Mouse (Mus musculus) heart, adult 2 months (tissue): ENCODE data around the gene Apoc1. TPM values are rescaled to one million over a fixed set of nuclear protein-coding genes. Genes with fewer than 3 reads are reported as not detected.
"Not testable (repeated sequence)": the region's sequence is repeated elsewhere in the genome, so short reads cannot be mapped to it uniquely, and the experiment has no call there.

Source experiments
- DNase-seq, 2 experiments: peaks; one replicate each; pipeline ENCODE4 v3.0.0; 2021
- H3K27ac ChIP-seq: fragments of 200-600 bp; 2 replicates; pipeline ENCODE4 v1.8.1; 2022
- H3K27me3 ChIP-seq: fragments of 200-500 bp; 2 replicates; pipeline ENCODE4 v1.6.1; 2012; ENCODE audit warnings: mild to moderate bottlenecking, low read length, inconsistent platforms, mixed read lengths; ENCODE audit not compliant: control insufficient read depth, insufficient read depth
- H3K36me3 ChIP-seq: fragments of 200-500 bp; 2 replicates; pipeline ENCODE4 v1.6.1; 2012; ENCODE audit warnings: low read length, inconsistent platforms; ENCODE audit not compliant: control insufficient read depth, insufficient read depth
- H3K4me1 ChIP-seq: fragments of 200-500 bp; 2 replicates; pipeline ENCODE4 v1.6.1; 2011; ENCODE audit warnings: low read length; ENCODE audit not compliant: control insufficient read depth, insufficient read depth
- H3K4me3 ChIP-seq: fragments of 200-600 bp; 2 replicates; pipeline ENCODE4 v1.8.1; 2022
- H3K79me2 ChIP-seq: fragments of 200-500 bp; replicated peaks from 2 replicates; pipeline ENCODE4 v1.6.1; 2012; ENCODE audit warnings: mild to moderate bottlenecking, inconsistent platforms, low read length, moderate library complexity, mixed read lengths; ENCODE audit not compliant: control insufficient read depth, insufficient read depth
- H3K9ac ChIP-seq: fragments of 200-500 bp; 2 replicates; pipeline ENCODE4 v1.6.1; 2012; ENCODE audit warnings: low read depth, mild to moderate bottlenecking, control low read depth, inconsistent platforms, low read length, mixed read lengths
- CTCF ChIP-seq: fragments of 200-600 bp; IDR thresholded peaks from 2 replicates; pipeline ENCODE4 v1.8.1; 2022; ENCODE audit warnings: antibody characterized with exemption, mild to moderate bottlenecking, moderate library complexity
- EP300 ChIP-seq: fragments of 200-500 bp; IDR thresholded peaks from 2 replicates; pipeline ENCODE4 v1.6.1; 2011; ENCODE audit warnings: low read depth, low read length, control low read depth; ENCODE audit not compliant: insufficient read depth
- POLR2A ChIP-seq: fragments of 200-500 bp; IDR thresholded peaks from 2 replicates; pipeline ENCODE4 v1.6.1; 2011; ENCODE audit warnings: mild to moderate bottlenecking, low read depth, low read length, control low read depth; ENCODE audit not compliant: insufficient read depth
- WGBS: fragments of 180-500 bp; shearing (Covaris S2); methylation state at CpG from one replicate; pipeline ENCODE4 v1.1.7; 2018; 5-methylcytosine and 5-hydroxymethylcytosine counted together
- intact Hi-C: fragments of 180-260 bp; cut with DNase I; formaldehyde crosslinking; loops from one replicate; pipeline ENCODE4 v1.15.1; 2025
- polyA plus RNA-seq: library from polyadenylated mRNA; depleted of rRNA; stranded (reverse); fragments of >200 nt; gene quantifications from 2 replicates; pipeline ENCODE4 v1.2.3, GENCODE M21; 2012
- total RNA-seq, 2 experiments: library from RNA; stranded (reverse); gene quantifications; 2 replicates each; pipeline ENCODE4 v1.2.3; 2021

Gene Apoc1
- total and polyA plus RNA-seq, 3 experiments: 2.7 to 7.2 (median 4.2) TPM

DNA sequence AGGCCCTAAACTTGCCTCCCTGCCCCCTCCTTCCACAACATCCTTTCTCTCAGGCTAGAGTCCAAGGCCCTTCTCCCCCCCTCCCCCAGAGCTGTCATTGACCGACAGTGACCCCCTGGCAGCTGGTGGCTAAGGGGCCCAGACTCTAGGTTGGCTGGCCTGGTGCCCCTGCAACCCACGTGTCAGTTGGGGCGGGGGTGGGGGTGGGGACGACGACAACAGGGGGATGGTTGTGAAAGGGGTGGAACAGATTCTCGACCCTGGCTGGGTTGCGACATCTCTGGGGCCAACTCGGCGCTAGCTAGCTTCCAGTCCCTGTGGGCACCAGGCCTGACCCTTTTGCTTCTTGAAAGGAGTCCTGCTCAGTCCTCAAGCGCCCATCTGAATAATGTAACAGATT lies 961 bp upstream of the Apoc1 start:
- intact Hi-C loops: no loop called here
- Histone ChIP-seq H3K4me1 (peaks cover 5% of the 10 kb centered on the region), H3K4me3 (no peak overlapping the region), H3K27ac (peak overlapping the region; percentile 39), H3K36me3 (no peaks in the 10 kb centered on the region), H3K79me2 (no peaks in the 10 kb centered on the region), H3K9ac (no peak overlapping the region), H3K27me3 (no peaks in the 10 kb centered on the region)
- 28% methylated on average over 10 of the region's 10 CpGs for WGBS
- TF ChIP-seq EP300 (no peak), POLR2A (peak; percentile 21; the same call in 1 of the 2 replicates), CTCF (no peak)
- DNase-seq: peak; percentile 68 to 79

DNA sequence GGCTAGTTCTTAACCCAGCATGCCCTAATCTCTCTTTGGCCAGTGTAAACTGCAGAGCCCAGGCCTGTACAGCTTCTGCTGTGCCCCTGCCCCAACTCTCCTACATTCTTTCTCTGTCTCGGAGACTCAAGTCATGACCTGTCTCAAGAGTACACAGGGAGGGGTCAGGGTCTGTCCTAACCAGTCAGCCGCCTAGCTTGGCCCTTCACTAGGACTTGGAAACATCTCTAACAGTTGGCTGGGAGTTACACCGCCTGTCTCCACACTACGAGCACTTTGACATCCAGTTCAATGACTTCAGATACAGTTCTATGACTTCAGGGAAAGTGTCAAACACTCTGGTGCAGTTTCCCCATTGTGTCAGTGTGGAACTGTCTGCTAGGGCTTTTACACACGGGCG lies 1.0 kb downstream of the Apoc1 start:
- H3K79me2 ChIP-seq: no peaks in the 10 kb centered on the region
- intact Hi-C loops: no loop called here
- 72% methylated on average over 6 of the region's 6 CpGs for WGBS
- no peak overlapping the region for H3K9ac ChIP-seq
- DNase-seq: no peak
- no peak overlapping the region for H3K4me3 ChIP-seq
- H3K27ac ChIP-seq: no peak overlapping the region
- TF ChIP-seq POLR2A (no peak), EP300 (no peak), CTCF (no peak)
- no peaks in the 10 kb centered on the region for H3K36me3 ChIP-seq
- H3K4me1 ChIP-seq: peaks cover 5% of the 10 kb centered on the region
- H3K27me3 ChIP-seq: no peaks in the 10 kb centered on the region

DNA sequence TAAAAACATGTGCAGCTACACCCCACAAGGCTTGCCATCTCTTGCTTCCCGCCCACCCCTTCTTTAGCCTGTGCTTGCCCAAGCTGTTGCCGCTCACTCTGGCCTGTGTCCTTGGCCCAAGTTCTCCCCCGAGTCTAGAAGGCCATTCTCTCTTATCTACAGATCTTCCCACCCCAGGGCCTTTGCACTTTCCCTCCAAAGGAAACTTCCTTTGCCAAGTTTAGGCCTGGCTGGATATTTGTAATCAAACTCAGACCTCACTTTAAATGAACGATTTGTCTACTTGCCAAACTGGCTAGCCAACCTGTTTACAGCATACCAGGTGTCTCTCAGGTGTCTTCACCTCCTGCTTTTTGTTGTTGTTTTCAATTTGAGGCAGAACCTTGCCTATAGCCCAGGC lies 1.6 kb downstream of the Apoc1 start:
- no peak overlapping the region for H3K27ac ChIP-seq
- H3K4me3 ChIP-seq: no peak overlapping the region
- no peaks in the 10 kb centered on the region for H3K36me3 ChIP-seq
- H3K9ac ChIP-seq: no peak overlapping the region
- H3K4me1 ChIP-seq: peaks cover 5% of the 10 kb centered on the region
- H3K79me2 ChIP-seq: no peaks in the 10 kb centered on the region
- H3K27me3 ChIP-seq: no peaks in the 10 kb centered on the region
- intact Hi-C loops: no loop called here
- TF ChIP-seq CTCF (no peak), POLR2A (no peak), EP300 (no peak)
- no peak for DNase-seq
- WGBS: 53% methylated on average over 4 of the region's 4 CpGs

DNA sequence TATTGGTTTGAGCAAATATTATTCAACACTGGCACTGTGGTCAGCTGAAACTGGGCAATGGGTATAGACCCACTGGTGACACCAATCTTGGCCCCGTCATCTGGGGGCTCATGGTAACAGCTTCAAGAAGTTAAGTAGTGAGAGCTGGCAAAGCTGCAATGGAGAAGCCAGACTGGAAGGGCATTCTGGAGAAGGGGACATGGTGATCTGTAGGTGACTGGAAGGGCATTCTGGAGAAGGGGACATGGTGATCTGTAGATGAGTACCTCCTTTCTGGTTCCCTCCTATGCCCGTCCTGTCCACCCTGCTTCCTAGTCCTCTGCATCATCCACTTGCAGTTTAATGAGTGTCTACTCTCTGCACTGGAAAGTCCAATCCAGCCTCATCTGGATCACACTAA lies 3.8 kb downstream of the Apoc1 start:
- DNase-seq: no peak
- Histone ChIP-seq H3K9ac (no peak overlapping the region), H3K79me2 (no peaks in the 10 kb centered on the region), H3K36me3 (no peaks in the 10 kb centered on the region), H3K27me3 (no peaks in the 10 kb centered on the region), H3K4me1 (no peaks in the 10 kb centered on the region; the same call in 1 of the 2 replicates), H3K27ac (no peak overlapping the region), H3K4me3 (no peak overlapping the region)
- WGBS: 89% methylated on average over 2 of the region's 2 CpGs
- no peak for TF ChIP-seq CTCF
- no peak for TF ChIP-seq POLR2A
- no peak for TF ChIP-seq EP300
- intact Hi-C loops: no loop called here

GRCm38 (mm10) chr7:19688101-19688500 lies 4.4 kb downstream of the Apoc1 start:
- H3K79me2 ChIP-seq: no peaks in the 10 kb centered on the region
- no peak overlapping the region for H3K27ac ChIP-seq
- intact Hi-C loops: no loop called here
- 92% methylated on average over 10 of the region's 10 CpGs for WGBS
- H3K9ac ChIP-seq: no peak overlapping the region
- H3K4me3 ChIP-seq: no peak overlapping the region
- no peaks in the 10 kb centered on the region for H3K27me3 ChIP-seq
- no peaks in the 10 kb centered on the region for H3K36me3 ChIP-seq
- DNase-seq: no peak
- H3K4me1 ChIP-seq: no peaks in the 10 kb centered on the region
- TF ChIP-seq CTCF (no peak), POLR2A (no peak), EP300 (no peak)

DNA sequence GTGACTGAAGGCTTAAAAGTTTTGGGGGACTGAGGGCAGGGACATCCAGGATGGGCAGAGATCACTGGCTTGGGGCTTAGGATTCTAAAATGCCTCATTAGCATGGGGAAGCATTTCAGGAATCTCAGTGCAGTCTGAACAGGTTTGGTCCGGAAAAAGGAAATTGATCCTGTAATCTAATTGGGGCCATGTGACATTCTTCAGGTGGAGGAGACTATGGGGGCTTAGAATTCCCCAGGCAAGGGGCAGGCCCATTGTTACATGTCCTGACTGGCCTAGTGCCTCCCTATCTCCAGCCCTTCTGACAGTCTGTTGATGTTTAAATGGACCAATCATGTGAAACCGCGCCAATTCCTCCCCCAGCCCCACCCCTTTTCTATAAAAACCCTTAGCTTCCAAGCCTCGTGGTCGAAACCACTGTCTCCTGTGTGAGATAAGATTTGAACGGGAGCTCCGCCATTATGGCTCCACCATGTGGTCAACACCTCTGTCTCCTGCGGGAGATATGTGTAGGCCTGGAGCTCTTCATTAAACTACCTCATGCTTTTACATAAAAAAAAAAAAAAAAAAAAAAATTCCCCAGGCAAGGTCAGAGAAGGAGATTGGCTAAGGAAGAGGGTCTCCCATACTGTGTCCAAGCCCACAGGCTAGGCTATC lies 5.4 kb downstream of the Apoc1 start:
- DNase-seq, H3K9ac ChIP-seq, H3K36me3 ChIP-seq, intact Hi-C loops, H3K27me3 ChIP-seq, H3K4me3 ChIP-seq, H3K79me2 ChIP-seq, H3K27ac ChIP-seq, H3K4me1 ChIP-seq: not testable (repeated sequence)
- 47% methylated on average over 8 of the region's 8 CpGs for WGBS
